Mouse (Mus musculus) small intestine, adult 2 months (tissue): ENCODE measurements around the gene Srebf1.

Experiments used
- CTCF ChIP-seq: fragments of 200-500 bp; IDR thresholded peaks from 2 replicates; pipeline ENCODE4 v1.5.1; 2012; ENCODE audit warnings: low read depth, mild to moderate bottlenecking, control low read depth, inconsistent platforms, low read length, moderate library complexity, mixed read lengths; ENCODE audit not compliant: insufficient replicate concordance, insufficient read length; ENCODE audit errors: extremely low read depth
- POLR2A ChIP-seq: fragments of 200-500 bp; IDR thresholded peaks from 2 replicates; pipeline ENCODE4 v1.6.1; 2012; ENCODE audit warnings: low read depth, mild to moderate bottlenecking, control low read depth, inconsistent platforms, low read length, moderate library complexity

- TF ChIP-seq POLR2A = no peak
- TF ChIP-seq CTCF = no peak
These were observed 11.2 kb downstream of the Srebf1 start for GRCm38 (mm10) chr11:60211152-60211551.
